Mouse (Mus musculus) liver, embryonic 14.5 days (tissue): Measurements from ENCODE around the gene Enoph1. TPM values are rescaled to one million over a fixed set of nuclear protein-coding genes. Genes with fewer than 3 reads are reported as not detected.

Source experiments
- ATAC-seq: fragments of 200-750 bp; cut with Nextera tagmentation; 2 replicates; pipeline ENCODE4 v1.8.0; 2017; ENCODE audit warnings: moderate number of reproducible peaks, mild to moderate bottlenecking, moderate library complexity; ENCODE audit not compliant: insufficient read depth
- DNase-seq, 3 experiments: peaks; one replicate each; pipeline ENCODE4 v3.0.0-alpha.2; 2012 to 2013; ENCODE audit warnings: low read depth in 3 of 3, low spot score in 3 of 3
- H3K27ac ChIP-seq: fragments of 300-500 bp; sonication (generic); 2 replicates; pipeline ENCODE4 v1.5.1; 2014; ENCODE audit warnings: moderate library complexity, mild to moderate bottlenecking, control low read depth, inconsistent platforms
- H3K27me3 ChIP-seq: fragments of 300-500 bp; sonication (generic); 2 replicates; pipeline ENCODE4 v1.6.1; 2014; ENCODE audit warnings: mild to moderate bottlenecking, low read length, moderate library complexity; ENCODE audit not compliant: control insufficient read depth, insufficient read depth
- H3K36me3 ChIP-seq: fragments of 300-500 bp; sonication (generic); replicated peaks from 2 replicates; pipeline ENCODE4 v1.6.1; 2014; ENCODE audit warnings: low read depth; ENCODE audit not compliant: control insufficient read depth, insufficient read depth
- H3K4me1 ChIP-seq, 2 experiments: fragments of 200-500 bp in 1 of 2; fragments of 300-500 bp in 1 of 2; sonication (generic) in 1 of 2; replicated peaks; 2 replicates each; pipeline ENCODE4 v1.6.1; 2012 to 2014; ENCODE audit warnings: antibody characterized with exemption in 1 of 2, inconsistent platforms in 1 of 2, low read length in 1 of 2; ENCODE audit not compliant: control insufficient read depth in 2 of 2, insufficient read depth in 2 of 2
- H3K4me2 ChIP-seq: fragments of 300-500 bp; sonication (generic); 2 replicates; pipeline ENCODE4 v1.6.1; 2014; ENCODE audit warnings: low read depth, mild to moderate bottlenecking, control low read depth, moderate library complexity
- H3K4me3 ChIP-seq, 2 experiments: fragments of 200-500 bp in 1 of 2; fragments of 300-500 bp in 1 of 2; sonication (generic) in 1 of 2; 2 replicates each; pipeline ENCODE4 v1.5.1; 2012 to 2014; ENCODE audit warnings: low read depth in 2 of 2, low read length in 2 of 2, mild to moderate bottlenecking in 2 of 2, control low read depth in 1 of 2, inconsistent platforms in 1 of 2, moderate library complexity in 1 of 2; ENCODE audit not compliant: insufficient read depth in 1 of 2
- H3K9ac ChIP-seq: fragments of 300-500 bp; sonication (generic); replicated peaks from 2 replicates; pipeline ENCODE4 v1.6.1; 2014; ENCODE audit warnings: mild to moderate bottlenecking, control low read depth, moderate library complexity
- H3K9me3 ChIP-seq: fragments of 300-500 bp; sonication (generic); 2 replicates; pipeline ENCODE4 v1.6.1; 2016; ENCODE audit warnings: low read length, mixed read lengths; ENCODE audit not compliant: control insufficient read depth
- CTCF ChIP-seq: IDR thresholded peaks from 2 replicates; pipeline ENCODE4 v1.5.1; 2016; ENCODE audit warnings: antibody characterized with exemption, low read depth, control low read depth
- EP300 ChIP-seq: IDR thresholded peaks from 2 replicates; pipeline ENCODE4 v1.6.1; 2016; ENCODE audit warnings: antibody characterized with exemption, low read depth
- WGBS: fragments of 180-500 bp; shearing (Covaris S2); extraction: QIAGEN DNeasy Blood & Tissue Kit; methylation state at CpG from one replicate; pipeline ENCODE4 v1.1.7; 2014; ENCODE audit not compliant: insufficient replicate concordance; 5-methylcytosine and 5-hydroxymethylcytosine counted together
- polyA plus RNA-seq, 2 experiments: library from polyadenylated mRNA; depleted of rRNA in 1 of 2; stranded (reverse) in 1 of 2; unstranded in 1 of 2; fragments of >200 nt; fragmentation: Nextera tagmentation in 1 of 2; extraction: Ambion mirVana in 1 of 2; gene quantifications; 2 replicates each; pipeline versions ENCODE4 v1.2.1 to v1.2.3; 2012 to 2014

Gene Enoph1
- polyA plus RNA-seq, 2 experiments = 14.3 to 15.1 TPM

GRCm38 (mm10) chr5:100113403-100113802, 73.6 kb downstream of the Enoph1 start:
- TF ChIP-seq EP300 (no peak), CTCF (no peak)
- no peaks in the 10 kb centered on the region for H3K4me1 ChIP-seq
- 40% methylated on average over 5 of the region's 5 CpGs for WGBS
- H3K4me2 ChIP-seq = no peak overlapping the region
- H3K36me3 ChIP-seq = no peaks in the 10 kb centered on the region
- H3K9me3 ChIP-seq = no peaks in the 10 kb centered on the region
- H3K4me3 ChIP-seq = no peak overlapping the region
- ATAC-seq (no peak), DNase-seq (no peak)
- H3K27ac ChIP-seq = no peak overlapping the region
- no peak overlapping the region for H3K9ac ChIP-seq
- no peaks in the 10 kb centered on the region for H3K27me3 ChIP-seq

Other genes with a start within 250 kb of the Enoph1 start
- gene Vamp9, start 133.7 kb upstream of the Enoph1 start, polyA plus RNA-seq (2012; rRNA removed) = not detected in 2 replicates
- gene Vamp9, start 133.7 kb upstream of the Enoph1 start, polyA plus RNA-seq (2014; fragmentation: Nextera tagmentation; extraction: Ambion mirVana) = not detected in 2 replicates
- 68.1 and 157 TPM in 2 replicates for gene Hnrnpd, start 61.0 kb upstream of the Enoph1 start, polyA plus RNA-seq (2012; rRNA removed)
- 62.4 and 64.4 TPM in 2 replicates for gene Hnrnpd, start 61.0 kb upstream of the Enoph1 start, polyA plus RNA-seq (2014; fragmentation: Nextera tagmentation; extraction: Ambion mirVana)
- 1.5 and 2.3 TPM in 2 replicates for gene 4930524J08Rik, start 60.9 kb upstream of the Enoph1 start, polyA plus RNA-seq (2012; rRNA removed)
- 0.25 and 0.47 TPM in 2 replicates for gene 4930524J08Rik, start 60.9 kb upstream of the Enoph1 start, polyA plus RNA-seq (2014; fragmentation: Nextera tagmentation; extraction: Ambion mirVana)
- gene Hnrnpdl, start 321 bp upstream of the Enoph1 start, polyA plus RNA-seq (2012; rRNA removed) = 77.5 and 115 TPM in 2 replicates
- gene Hnrnpdl, start 321 bp upstream of the Enoph1 start, polyA plus RNA-seq (2014; fragmentation: Nextera tagmentation; extraction: Ambion mirVana) = 49.2 and 57.2 TPM in 2 replicates
- 0.37 and 0.55 TPM in 2 replicates for gene Tmem150c, start 119.8 kb downstream of the Enoph1 start, polyA plus RNA-seq (2012; rRNA removed)
- gene Tmem150c, start 119.8 kb downstream of the Enoph1 start, polyA plus RNA-seq (2014; fragmentation: Nextera tagmentation; extraction: Ambion mirVana) = 0.21 and 0.24 TPM in 2 replicates